Mouse (Mus musculus) kidney, adult 2 months (tissue): ENCODE results near the gene Kif1a. TPM values are rescaled to one million over a fixed set of nuclear protein-coding genes. Genes with fewer than 3 reads are reported as not detected.

Experiments used
- DNase-seq: peaks from one replicate; pipeline ENCODE4 v3.0.0; 2021
- H3K27ac ChIP-seq: fragments of 200-500 bp; 2 replicates; pipeline ENCODE4 v1.5.1; 2012; ENCODE audit warnings: low read depth, low read length, control low read depth, inconsistent platforms; ENCODE audit not compliant: insufficient read depth
- H3K27me3 ChIP-seq: fragments of 200-500 bp; replicated peaks from 2 replicates; pipeline ENCODE4 v1.6.1; 2012; ENCODE audit warnings: mild to moderate bottlenecking, moderate library complexity, low read length, inconsistent platforms; ENCODE audit not compliant: control insufficient read depth, insufficient read depth
- H3K36me3 ChIP-seq: fragments of 200-500 bp; 2 replicates; pipeline ENCODE4 v1.6.1; 2012; ENCODE audit warnings: mild to moderate bottlenecking, moderate library complexity, low read length, inconsistent platforms; ENCODE audit not compliant: control insufficient read depth, insufficient read depth
- H3K4me1 ChIP-seq: fragments of 200-500 bp; 2 replicates; pipeline ENCODE4 v1.6.1; 2011; ENCODE audit warnings: low read length; ENCODE audit not compliant: control insufficient read depth, insufficient read depth
- H3K4me3 ChIP-seq: fragments of 200-500 bp; 2 replicates; pipeline ENCODE4 v1.5.1; 2011; ENCODE audit warnings: mild to moderate bottlenecking, low read depth, low read length, control low read depth; ENCODE audit not compliant: insufficient read depth
- CTCF ChIP-seq: fragments of 200-500 bp; conservative IDR thresholded peaks from 2 replicates; pipeline ENCODE4 v1.5.1; 2011; ENCODE audit warnings: low read depth, mild to moderate bottlenecking, control low read depth, low read length, moderate library complexity, mixed read lengths; ENCODE audit not compliant: insufficient read depth, insufficient read length
- POLR2A ChIP-seq: fragments of 200-500 bp; IDR thresholded peaks from one replicate; pipeline ENCODE4 v1.6.1; 2011; ENCODE audit warnings: low read depth, low read length, control low read depth
- WGBS: fragments of 180-500 bp; shearing (Covaris S2); methylation state at CpG from one replicate; pipeline ENCODE4 v1.1.7; 2018; 5-methylcytosine and 5-hydroxymethylcytosine counted together
- polyA plus RNA-seq: library from polyadenylated mRNA; depleted of rRNA; stranded (reverse); fragments of >200 nt; gene quantifications from 2 replicates; pipeline ENCODE4 v1.2.3, GENCODE M21; 2012

The Kif1a gene
- polyA plus RNA-seq, 1 experiment: 1.3 TPM

- Histone ChIP-seq H3K27me3 (no peaks in the 10 kb centered on the region), H3K4me3 (no peak overlapping the region), H3K4me1 (no peaks in the 10 kb centered on the region), H3K27ac (no peak overlapping the region), H3K36me3 (no peaks in the 10 kb centered on the region)
- TF ChIP-seq POLR2A (no peak), CTCF (no peak)
- DNase-seq: no peak
- 69% methylated on average over 10 of the region's 10 CpGs for WGBS
Observed at GRCm38 (mm10) chr1:93018716-93019115, 83.0 kb downstream of the Kif1a start.

- Histone ChIP-seq H3K36me3 (no peaks in the 10 kb centered on the region), H3K27me3 (no peaks in the 10 kb centered on the region), H3K4me1 (no peaks in the 10 kb centered on the region), H3K4me3 (no peak overlapping the region), H3K27ac (no peak overlapping the region)
- TF ChIP-seq POLR2A: no peak
- no peak for TF ChIP-seq CTCF
- 78% methylated on average over 2 of the region's 2 CpGs for WGBS
- DNase-seq: no peak
Observed at GRCm38 (mm10) chr1:93015136-93015535, 86.6 kb downstream of the Kif1a start.

DNA sequence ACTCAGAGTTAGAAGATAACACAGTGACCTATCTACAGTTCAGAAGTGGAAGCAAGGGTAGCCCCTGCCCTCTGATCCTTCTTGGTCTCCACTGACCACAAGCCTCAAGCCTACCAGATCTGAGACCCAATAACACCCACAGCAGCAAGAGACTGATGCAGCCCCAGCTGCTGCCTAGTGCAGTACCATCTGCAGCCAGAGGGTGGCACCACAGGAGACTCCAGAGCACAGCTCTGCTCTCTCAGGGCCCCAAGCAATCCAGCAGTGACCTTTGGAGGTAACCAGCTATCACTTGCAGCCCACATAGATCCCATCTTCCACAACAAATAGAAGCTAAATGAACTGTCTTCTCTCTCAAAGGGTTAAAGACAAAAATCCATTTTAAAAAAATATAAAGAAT, 87.3 kb downstream of the Kif1a start:
- H3K27me3 ChIP-seq: no peaks in the 10 kb centered on the region
- no peak overlapping the region for H3K27ac ChIP-seq
- no peaks in the 10 kb centered on the region for H3K4me1 ChIP-seq
- TF ChIP-seq POLR2A: no peak
- TF ChIP-seq CTCF: peak; percentile 85
- DNase-seq: peak; percentile 63
- H3K36me3 ChIP-seq: no peaks in the 10 kb centered on the region
- no peak overlapping the region for H3K4me3 ChIP-seq

- H3K4me3 ChIP-seq: no peak overlapping the region
- H3K4me1 ChIP-seq: no peaks in the 10 kb centered on the region
- H3K36me3 ChIP-seq: no peaks in the 10 kb centered on the region
- WGBS: 73% methylated on average over 4 of the region's 4 CpGs
- no peak for DNase-seq
- no peaks in the 10 kb centered on the region for H3K27me3 ChIP-seq
- TF ChIP-seq CTCF (no peak), POLR2A (no peak)
- no peak overlapping the region for H3K27ac ChIP-seq
Observed at GRCm38 (mm10) chr1:93013367-93013766, 88.4 kb downstream of the Kif1a start.

GRCm38 (mm10) chr1:93012103-93012585, 89.6 kb downstream of the Kif1a start:
- Histone ChIP-seq H3K27ac (no peak overlapping the region), H3K4me1 (no peaks in the 10 kb centered on the region), H3K4me3 (no peak overlapping the region), H3K36me3 (no peaks in the 10 kb centered on the region), H3K27me3 (no peaks in the 10 kb centered on the region)
- TF ChIP-seq CTCF (no peak), POLR2A (no peak)
- DNase-seq: peak; percentile 18
- WGBS: 76% methylated on average over 7 of the region's 7 CpGs

DNA sequence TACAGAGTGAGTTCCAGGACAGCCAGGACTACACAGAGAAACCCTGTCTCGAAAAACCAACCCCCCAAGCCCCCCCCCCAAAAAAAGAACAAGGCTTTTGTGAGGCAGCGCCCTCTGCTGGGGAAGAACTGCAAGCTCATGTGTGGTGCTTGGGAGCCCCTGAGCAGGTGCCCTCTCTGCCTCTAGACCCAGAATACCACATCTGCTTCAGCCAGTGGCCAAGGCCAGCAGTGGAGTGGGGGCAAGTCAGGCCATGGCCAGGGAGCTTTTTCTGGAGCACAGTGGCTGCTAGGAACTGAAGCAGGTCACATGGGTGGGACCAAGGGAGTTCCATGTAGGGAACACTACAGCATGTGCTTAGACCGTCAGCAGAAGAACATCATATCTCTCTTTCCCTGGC, 91.0 kb downstream of the Kif1a start:
- Histone ChIP-seq H3K36me3 (no peaks in the 10 kb centered on the region), H3K27me3 (no peaks in the 10 kb centered on the region), H3K27ac (no peak overlapping the region), H3K4me1 (no peaks in the 10 kb centered on the region), H3K4me3 (no peak overlapping the region)
- 29% methylated on average over 3 of the region's 3 CpGs for WGBS
- TF ChIP-seq POLR2A (no peak), CTCF (peak; percentile 51)
- peak; percentile 5 for DNase-seq

- H3K36me3 ChIP-seq: no peaks in the 10 kb centered on the region
- no peak overlapping the region for H3K4me3 ChIP-seq
- TF ChIP-seq POLR2A (no peak), CTCF (no peak)
- peak; percentile 46 for DNase-seq
- no peak overlapping the region for H3K27ac ChIP-seq
- 37% methylated on average over 4 of the region's 4 CpGs for WGBS
- no peaks in the 10 kb centered on the region for H3K27me3 ChIP-seq
- H3K4me1 ChIP-seq: no peaks in the 10 kb centered on the region
Observed at GRCm38 (mm10) chr1:93009196-93009595, 92.6 kb downstream of the Kif1a start.

DNA sequence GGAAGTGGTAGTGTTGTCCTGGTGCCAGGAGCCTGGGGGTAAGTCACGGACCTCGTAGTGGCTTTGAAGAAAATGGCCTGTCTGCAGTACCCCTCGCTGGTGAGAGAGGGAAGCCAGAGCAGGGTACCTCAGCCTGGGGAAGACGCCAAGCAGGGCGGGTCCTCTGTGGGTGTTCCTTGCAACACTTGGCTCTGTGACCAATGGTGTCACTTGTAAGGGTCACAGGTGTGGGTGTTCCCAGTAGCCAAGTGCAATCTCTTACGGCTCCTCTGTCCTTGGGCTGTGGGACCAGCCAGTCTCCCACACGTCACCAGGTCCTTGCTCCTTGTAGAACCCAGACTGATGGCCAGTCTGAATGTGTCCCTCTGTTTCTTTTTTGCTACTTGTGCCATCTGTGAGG, 95.7 kb downstream of the Kif1a start, which contains the start of gene Aqp12:
Gene Aqp12, plus strand, starts transcription at position 274 of the 400 bp plus-strand sequence.
- TF ChIP-seq POLR2A: no peak
- TF ChIP-seq CTCF: no peak
- H3K36me3 ChIP-seq: no peaks in the 10 kb centered on the region
- H3K4me1 ChIP-seq: no peaks in the 10 kb centered on the region
- H3K27ac ChIP-seq: no peak within 1 kb of the TSS
- WGBS: 75% methylated on average over 7 of the region's 7 CpGs
- no peak for DNase-seq
- no peak within 1 kb of the TSS for H3K4me3 ChIP-seq
- H3K27me3 ChIP-seq: no peaks in the 10 kb centered on the region
